Mouse (Mus musculus) cortical plate, adult 2 months (tissue): ENCODE data around the gene Rhov.

ENCODE experiments used
- CTCF ChIP-seq: fragments of 200-500 bp; IDR thresholded peaks from 2 replicates; pipeline ENCODE4 v1.5.1; 2011; ENCODE audit warnings: mild to moderate bottlenecking, control low read depth, low read length; ENCODE audit not compliant: insufficient read depth; ENCODE audit errors: extremely low read depth
- POLR2A ChIP-seq: fragments of 200-500 bp; IDR thresholded peaks from 2 replicates; pipeline ENCODE4 v1.6.1; 2011; ENCODE audit warnings: mild to moderate bottlenecking, low read length, control low read depth; ENCODE audit not compliant: insufficient read depth; ENCODE audit errors: extremely low read depth

GRCm38 (mm10) chr2:119236682-119237209 lies 34.3 kb downstream of the Rhov start:
- TF ChIP-seq CTCF (no peak), POLR2A (no peak)
